Mouse (Mus musculus): ENCODE data around the gene Frmd4a.

Frmd4a gene

DNA sequence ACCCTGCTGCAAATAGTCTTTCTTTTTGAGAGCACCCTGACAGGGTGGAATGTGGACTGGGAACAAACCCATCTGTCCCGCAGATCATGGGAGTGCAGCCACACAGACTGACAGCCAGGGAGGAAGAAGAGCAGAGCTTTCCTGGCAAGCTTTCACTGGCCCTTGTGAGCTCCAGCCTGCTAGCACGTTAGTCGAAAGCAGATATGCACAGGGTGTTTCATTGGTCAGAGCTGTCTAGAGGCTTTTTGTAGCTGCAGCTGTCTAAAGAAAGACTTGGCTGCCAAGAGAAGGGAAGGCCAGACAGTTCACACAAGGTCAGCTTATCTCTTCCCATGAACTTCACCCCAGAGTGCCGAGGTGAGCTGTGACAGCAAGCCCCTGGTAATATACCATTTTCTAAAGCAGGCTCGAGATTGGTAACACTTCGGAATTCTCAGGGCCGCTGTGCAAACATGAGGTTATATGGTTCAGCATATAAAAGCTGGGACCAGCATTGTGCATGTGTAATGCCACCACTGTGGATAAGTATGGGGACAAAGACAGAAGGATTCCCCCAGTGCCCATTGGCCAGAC is 500.1 kb downstream of the Frmd4a start:
- DNase-seq (ENCODE audit: extremely low spot score): peak; percentile 12

- DNase-seq (ENCODE audit: extremely low spot score): no peak
Measured at GRCm38 (mm10) chr2:4518549-4518948, 501.0 kb downstream of the Frmd4a start.

GRCm38 (mm10) chr2:4522769-4523487 is 505.4 kb downstream of the Frmd4a start:
- no peak for DNase-seq (ENCODE audit: extremely low spot score)

DNA sequence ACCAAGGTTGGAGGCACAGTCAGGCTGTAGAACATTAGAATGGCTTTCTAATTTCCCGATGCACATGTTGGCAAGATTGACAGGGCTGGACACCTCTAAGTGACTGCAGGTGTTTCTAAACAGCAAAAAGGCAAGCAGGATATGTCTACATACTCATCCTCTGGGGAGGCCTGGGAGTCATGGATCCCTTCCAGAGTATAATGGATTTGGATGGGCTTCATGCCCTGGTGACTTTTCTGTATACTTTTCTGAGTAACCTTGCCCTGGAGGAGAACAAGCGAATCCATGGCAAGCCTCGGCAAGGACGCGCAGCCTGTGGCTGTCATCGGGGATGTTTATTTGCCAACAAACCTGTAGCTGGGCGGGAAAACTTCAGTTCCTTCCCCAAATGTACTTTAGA is 509.6 kb downstream of the Frmd4a start:
- DNase-seq (ENCODE audit: extremely low spot score): no peak

GRCm38 (mm10) chr2:4529254-4529729 is 511.8 kb downstream of the Frmd4a start:
- no peak for DNase-seq (ENCODE audit: extremely low spot score)

DNA sequence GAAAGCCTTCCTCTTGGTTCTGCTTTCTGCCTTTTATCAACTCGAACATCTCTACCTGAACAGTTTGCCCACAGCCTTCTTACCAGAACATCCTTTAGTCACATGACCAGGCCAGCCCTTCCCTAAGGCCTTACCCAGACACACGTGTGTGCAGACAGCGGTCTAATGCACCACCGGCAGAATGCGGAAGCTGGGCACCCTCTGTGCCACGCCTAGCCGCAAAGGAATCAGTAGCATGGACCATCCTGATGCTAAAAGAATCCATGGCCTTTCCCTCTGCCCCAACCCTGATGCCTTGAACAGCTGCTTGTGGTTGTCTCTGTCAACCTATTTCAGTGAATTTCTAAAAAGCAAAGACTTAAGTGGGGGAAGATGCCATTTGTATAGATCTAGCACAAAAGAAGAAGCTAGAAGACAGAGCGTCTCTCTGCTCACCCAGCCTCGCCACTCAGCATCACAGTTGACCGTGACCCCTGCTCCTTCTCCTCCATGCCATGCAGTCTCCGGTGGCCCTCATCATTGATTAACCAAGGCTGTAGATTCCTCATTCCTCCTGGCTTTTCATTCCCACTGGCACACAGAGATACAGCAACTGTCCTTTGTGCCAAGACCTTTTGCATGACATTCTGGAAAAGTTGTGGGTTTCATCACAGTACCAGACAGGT is 514.1 kb downstream of the Frmd4a start:
- no peak for DNase-seq (ENCODE audit: extremely low spot score)

DNA sequence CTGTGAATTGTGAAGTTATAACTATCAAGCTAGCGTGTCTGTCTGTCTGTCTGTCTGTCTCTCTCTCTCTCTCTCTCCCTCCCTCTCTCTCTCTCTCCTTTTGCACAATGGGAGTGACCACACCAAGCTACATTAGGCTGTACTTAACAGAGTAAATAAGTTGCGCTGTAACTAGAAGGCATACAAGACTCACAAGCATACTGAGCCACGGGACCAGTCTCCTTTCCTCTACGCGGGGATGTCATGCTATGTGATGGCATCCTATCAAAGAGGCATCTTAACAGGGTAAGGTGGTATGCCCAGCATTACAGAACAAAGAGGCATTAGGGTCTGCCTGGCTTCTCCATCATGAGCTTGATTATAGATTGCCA is 514.7 kb downstream of the Frmd4a start:
- DNase-seq (ENCODE audit: extremely low spot score): no peak

- DNase-seq (ENCODE audit: extremely low spot score): no peak
Measured at GRCm38 (mm10) chr2:4532945-4533344, 515.4 kb downstream of the Frmd4a start.

GRCm38 (mm10) chr2:4535187-4535864 is 517.8 kb downstream of the Frmd4a start:
- no peak for DNase-seq (ENCODE audit: extremely low spot score)

GRCm38 (mm10) chr2:4541330-4541729 is 523.8 kb downstream of the Frmd4a start:
- no peak for DNase-seq (ENCODE audit: extremely low spot score)

DNA sequence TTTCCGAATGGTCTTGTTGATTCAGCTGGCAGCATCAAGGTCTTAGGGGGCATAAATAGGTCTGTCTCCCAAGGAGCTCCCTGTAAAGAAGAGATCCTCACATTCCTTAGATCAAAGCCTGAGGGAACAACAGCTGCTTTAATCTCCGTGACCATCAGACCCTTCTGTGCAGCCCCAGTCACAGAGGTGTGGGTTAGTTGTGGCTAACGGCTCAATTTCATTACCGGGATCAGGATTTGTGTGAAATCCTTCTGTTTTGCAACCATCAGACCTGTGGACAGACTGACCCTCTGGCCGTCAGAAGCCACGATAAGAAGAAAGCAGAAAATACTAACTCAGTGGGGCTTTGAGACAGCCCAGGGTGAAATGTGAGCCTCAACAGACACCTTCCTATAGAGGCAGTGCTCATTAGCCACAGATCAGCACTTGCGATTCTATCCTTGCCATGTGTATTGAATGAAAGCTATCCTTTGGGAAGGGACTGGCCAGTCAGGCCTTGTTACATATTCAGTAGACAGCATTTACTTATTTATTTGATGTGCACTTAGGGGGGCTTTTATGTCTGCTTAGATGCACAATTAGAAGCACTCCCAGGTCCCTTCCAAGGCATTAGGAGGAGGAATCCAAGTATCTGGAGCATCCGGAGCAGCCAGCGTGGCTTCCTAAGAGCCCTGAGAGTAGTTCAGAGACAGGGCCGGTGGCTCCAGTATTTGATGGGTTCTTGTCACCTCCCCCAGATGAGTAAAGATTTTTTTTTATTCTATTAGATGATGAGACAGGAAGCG is 524.5 kb downstream of the Frmd4a start:
- no peak for DNase-seq (ENCODE audit: extremely low spot score)

DNA sequence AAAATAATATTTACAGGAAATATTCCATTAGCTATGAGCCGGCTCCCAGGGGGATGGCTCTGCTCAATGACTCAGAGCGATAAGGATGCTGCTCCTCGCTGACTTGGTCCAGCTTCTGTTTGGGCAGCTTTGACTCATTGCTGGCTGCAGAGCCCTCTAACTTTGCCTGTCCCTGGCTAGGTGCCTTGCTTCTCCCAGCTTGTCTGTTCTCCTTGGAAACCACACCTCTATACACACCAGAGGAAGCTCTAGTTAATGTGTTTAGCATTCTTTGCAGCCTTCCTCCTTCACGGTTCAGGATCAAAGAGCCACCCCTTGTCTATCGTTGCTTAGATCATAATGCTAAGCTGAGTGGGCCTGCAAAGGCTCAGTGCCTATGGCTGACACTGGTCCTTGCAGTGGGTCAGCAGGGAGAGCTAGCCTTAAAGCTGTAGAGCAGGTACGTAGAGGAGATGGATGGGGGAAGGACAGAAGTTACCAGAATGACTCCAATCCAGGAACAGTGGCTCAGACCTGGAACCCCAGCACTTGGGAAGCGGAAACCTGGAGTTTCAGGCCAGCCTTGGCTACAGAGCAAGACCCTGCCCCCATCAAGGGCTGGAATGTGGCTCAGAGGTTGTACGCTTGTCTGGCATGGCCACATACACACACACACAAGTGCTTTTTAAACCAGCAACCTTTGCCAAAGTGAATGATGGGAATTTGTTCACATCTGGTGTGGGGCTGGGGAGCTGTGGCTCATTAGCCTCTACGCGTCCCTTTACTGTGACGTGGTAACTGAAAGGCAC is 525.3 kb downstream of the Frmd4a start:
- DNase-seq (ENCODE audit: extremely low spot score): no peak

DNA sequence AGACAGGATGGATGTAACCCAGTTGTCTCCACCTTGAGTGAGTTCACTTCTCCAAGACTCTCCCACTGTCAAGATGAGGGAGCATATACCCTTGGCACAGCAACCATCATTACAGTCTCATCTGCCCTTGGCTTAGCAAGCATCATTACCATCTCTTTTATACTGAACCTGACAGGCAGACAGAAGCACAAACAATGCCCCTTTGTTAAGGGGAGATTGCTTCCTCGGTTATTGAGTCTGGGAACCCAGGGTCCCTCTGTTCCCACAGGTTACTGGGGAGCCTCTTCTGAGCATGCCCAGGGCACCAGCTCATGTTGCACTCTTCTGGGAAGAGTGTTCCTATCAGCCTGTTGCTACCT is 525.9 kb downstream of the Frmd4a start:
- DNase-seq (ENCODE audit: extremely low spot score): no peak

DNA sequence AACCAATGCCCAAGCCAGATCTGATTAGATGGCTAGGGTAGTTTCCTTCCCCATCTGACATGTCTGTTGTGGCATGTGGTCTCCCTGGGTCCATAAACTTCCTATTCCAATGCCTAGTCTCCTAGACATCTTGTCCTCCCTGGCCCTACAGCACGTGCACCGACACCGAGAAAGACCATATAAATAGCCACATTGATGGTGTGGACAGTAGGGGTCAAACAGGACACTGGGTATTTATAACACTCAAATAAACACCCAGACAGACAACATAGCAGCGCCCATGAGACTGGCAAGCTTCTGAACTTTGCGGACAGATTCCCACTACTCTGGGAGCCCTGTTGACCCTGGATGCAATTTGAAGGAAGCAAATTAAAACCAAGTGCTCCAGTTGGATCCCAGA is 526.8 kb downstream of the Frmd4a start:
- no peak for DNase-seq (ENCODE audit: extremely low spot score)

DNA sequence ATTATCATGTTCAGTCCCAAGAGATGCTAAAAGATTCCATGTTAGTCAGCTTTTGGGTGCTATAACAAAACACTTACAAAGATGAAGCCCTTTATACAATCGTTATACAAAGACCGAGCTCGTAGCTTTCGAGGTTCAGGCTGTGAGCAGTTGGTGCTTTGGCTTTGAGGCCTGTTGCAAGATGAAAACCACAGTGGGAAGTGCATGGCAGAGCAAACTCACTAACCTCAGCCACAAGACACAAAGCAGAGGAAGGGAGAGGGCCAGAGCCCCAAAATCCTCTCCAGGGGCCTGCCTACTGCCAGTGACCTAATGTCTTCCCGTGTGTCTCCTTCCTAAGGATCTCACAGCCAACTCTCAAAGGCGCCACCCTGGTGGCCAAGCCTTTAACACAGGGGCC is 527.7 kb downstream of the Frmd4a start:
- no peak for DNase-seq (ENCODE audit: extremely low spot score)

GRCm38 (mm10) chr2:4547003-4547662 is 529.6 kb downstream of the Frmd4a start:
- DNase-seq (ENCODE audit: extremely low spot score): no peak

- DNase-seq (ENCODE audit: extremely low spot score): no peak
Measured at GRCm38 (mm10) chr2:4549271-4549670, 531.8 kb downstream of the Frmd4a start.

GRCm38 (mm10) chr2:4550017-4550763 is 532.7 kb downstream of the Frmd4a start:
- no peak for DNase-seq (ENCODE audit: extremely low spot score)

DNA sequence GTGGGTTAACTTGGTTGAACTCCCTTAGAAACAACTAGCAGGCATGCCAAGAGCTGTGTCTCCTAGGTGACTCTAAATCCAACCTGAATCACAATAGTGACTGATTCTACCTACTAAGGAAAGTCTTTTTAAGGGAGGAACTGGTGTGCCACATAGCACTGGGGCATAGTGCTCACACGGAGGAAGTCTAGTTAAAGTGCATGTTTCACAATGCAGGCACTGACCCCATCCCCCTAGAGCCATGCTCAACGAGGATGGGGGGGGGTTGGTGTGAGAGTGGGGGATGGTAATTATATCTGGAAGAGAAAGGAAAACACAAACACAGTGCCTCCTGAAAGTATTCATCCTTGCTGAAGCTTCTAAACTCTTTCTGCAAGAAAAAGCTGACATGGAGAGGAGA is 533.9 kb downstream of the Frmd4a start:
- no peak for DNase-seq (ENCODE audit: extremely low spot score)

GRCm38 (mm10) chr2:4551866-4552265 is 534.3 kb downstream of the Frmd4a start:
- no peak for DNase-seq (ENCODE audit: extremely low spot score)

Measured in embryo, embryonic 9.5 days (tissue).